Mouse (Mus musculus): ENCODE results near the gene Lrrc4. TPM values are rescaled to one million over a fixed set of nuclear protein-coding genes. Genes with fewer than 3 reads are reported as not detected.

Gene Lrrc4
- total and polyA plus RNA-seq, 3 experiments: 5.6 to 8.1 (median 6.1) TPM

GRCm38 (mm10) chr6:28767891-28768481 lies 63.6 kb downstream of the Lrrc4 start:
- no peak for DNase-seq

- DNase-seq: no peak
Measured at GRCm38 (mm10) chr6:28766622-28767021, 64.9 kb downstream of the Lrrc4 start.

DNA sequence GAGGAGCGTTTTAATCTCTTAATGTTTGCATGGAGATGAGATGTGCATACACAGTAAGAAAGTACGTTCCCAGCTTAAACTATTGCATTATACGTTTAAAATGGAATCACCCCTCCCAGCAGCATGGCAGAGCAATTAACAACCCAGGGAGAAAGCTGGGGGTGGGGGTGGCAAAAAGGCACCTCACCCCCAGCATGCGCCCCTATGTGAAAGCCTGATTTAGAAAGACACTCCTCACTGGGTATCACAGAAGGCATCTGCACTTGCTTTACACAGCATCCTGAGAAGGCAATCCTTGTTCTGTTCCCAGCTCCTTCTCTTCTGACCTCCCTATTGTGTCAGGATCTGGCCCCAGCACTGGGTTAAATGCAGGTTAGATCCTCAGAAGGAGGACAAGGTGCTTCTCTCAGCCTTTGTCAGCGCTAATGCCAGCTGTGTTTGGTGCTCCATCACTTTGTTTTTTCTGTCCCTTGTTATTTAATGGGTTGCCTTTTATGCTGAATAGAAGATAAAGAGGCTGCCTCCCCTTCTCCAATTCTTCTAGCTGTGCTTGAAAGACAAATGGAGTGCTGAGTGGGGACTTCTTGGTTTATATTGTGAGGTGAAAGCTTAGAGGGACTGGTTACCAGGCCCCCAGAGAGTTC lies 69.3 kb downstream of the Lrrc4 start:
- DNase-seq: no peak

DNA sequence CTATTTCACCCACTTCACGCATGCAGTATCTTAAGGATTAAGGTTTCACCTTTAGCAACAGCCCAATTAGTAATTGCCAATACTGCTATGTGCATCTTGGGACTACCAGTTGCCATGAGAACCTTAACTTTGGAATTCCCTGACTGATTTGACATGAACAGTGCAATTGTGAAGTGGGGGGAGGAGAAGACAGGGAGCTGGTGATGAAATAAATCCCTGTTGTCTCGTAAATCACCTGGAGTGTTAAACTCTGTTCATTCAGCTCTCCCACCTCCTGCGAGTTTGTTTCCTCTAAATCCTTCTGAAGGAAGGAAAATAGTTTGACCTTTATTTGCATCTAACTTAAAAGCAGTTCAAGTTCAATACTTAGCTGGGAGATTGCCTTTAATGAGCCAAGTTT lies 69.8 kb downstream of the Lrrc4 start:
- DNase-seq: no peak

DNA sequence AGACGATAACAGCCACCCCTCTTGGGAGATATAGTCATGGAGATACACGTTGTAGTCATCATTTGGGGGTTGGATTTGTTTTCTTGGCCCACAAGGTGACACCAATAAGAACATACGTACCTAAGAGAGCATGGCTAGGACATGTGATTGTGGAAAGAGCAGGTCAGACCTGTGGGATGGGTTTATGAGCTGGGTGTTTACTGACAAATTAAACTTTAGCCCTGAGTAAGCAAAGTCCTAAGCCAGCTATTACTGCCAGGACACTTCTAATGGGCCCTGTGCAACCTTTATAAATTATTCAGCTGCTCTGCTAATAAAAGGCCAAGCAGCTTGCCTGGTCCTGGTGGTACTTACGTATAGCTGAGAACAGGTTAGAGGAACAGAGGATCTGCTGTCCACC lies 73.3 kb downstream of the Lrrc4 start:
- no peak for DNase-seq

- no peak for DNase-seq
Measured at GRCm38 (mm10) chr6:28756306-28757018, 75.1 kb downstream of the Lrrc4 start.

DNA sequence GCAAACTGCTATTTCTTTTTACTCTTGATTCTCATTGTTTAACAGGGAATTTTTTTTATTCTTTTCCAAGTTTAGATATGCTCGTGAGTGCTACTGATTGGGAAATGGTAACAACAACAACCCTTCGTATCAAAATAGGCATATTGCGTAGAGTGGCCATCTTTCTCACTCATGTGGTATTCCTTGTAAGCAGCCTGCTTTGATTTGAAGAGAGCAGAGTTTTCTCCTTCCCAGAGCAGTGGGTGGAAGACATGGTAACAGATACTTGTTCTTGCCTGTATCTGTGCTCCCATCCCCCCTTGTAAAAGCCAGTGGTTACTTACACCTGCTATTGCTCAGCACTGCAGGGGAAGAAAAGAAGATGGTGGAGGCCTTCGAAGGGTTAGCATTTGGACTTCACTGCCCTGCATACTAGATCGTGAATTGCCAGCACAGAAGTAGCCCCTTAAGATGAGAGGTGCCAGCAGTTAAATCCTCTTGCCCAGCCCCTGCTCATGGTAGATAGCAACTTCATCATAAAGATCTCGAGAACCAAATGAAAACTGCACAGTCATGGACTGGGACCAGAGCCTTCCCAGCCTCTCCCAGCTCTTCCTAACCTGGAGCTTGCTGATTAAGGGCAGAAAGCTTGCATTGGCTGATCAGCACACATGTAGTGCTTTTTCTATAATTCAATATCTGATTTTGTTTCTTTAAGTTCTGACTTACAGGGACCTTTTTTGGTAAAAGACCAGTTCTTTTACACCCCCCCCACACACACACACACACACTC lies 77.2 kb downstream of the Lrrc4 start:
- DNase-seq: no peak

DNA sequence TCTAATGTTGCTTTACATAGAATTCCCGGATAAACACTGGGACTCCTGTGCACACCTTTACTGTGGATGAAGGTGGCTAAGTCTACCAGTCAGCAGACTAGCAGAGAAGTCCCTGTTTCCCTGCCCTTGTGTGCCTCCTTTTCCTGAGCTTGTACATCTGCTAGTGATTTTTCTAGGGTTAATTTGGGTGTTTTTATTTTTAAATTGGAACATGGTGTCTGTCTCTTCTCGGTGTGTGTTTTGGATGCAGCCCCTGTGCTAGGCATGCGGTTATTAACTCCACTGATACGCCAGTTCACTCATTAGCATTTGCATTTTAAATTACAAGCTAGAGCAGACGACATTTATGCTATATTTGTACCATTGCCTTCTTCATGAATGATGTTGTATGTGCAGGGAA lies 77.9 kb downstream of the Lrrc4 start:
- no peak for DNase-seq

DNA sequence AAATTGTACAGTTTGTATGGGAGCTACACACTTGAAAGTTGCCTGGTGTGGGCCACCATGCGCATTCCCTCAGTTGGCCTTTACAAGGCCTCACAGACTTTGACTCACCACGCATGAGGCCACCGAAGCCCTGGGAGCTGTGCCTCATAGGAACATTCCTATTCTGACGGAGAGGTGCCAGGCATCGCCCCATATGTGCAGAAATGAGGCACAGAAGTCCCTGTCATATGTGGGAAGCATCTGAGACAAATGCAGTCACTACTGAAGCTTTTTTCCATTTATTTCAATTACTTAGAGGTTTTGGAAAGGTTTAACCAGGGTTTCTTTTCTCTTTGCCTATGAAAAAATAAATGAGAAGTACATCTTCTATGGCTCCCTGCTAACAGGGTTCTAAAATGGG lies 78.3 kb downstream of the Lrrc4 start:
- no peak for DNase-seq

DNA sequence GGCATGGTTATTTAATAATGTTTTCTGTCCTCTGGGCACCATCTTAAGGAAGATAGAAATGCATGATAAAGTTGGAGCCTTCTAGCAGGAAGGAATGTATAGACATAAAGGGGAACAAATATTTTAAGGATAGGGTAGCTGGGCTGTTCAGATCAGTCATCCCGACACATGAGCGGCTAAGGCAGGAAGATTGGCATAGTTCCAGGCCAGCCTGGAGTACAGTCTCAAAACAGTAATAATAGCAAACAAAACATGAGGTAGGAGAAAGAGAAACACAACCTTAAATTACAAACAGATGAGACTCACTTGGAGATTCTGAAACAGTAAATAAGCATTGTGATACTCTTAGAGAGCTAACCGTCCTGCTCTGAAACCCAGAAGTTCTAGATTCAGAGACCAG lies 80.4 kb downstream of the Lrrc4 start:
- DNase-seq: no peak

DNA sequence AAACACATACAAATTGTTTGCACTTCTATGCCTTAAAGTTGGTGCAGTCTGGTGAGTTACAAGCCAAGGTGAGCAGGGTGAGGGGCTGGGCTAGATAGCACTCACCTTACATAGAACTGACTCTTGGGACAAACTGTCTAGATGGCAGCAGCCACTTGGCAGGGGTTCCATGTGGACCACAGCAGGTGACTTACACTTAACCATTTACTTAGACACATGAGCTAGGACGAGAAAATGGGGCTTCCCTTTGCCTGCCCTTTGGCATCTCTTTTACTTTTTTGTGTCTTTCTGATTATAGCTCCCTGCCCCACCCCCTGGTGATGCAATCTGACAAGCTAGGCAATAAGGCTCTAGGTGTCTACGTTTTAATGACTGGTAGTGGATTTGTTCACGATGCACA lies 82.3 kb downstream of the Lrrc4 start:
- no peak for DNase-seq

- DNase-seq: no peak
Measured at GRCm38 (mm10) chr6:28747931-28748670, 83.4 kb downstream of the Lrrc4 start.

- no peak for DNase-seq
Measured at GRCm38 (mm10) chr6:28747025-28747424, 84.5 kb downstream of the Lrrc4 start.

GRCm38 (mm10) chr6:28745864-28746263 lies 85.7 kb downstream of the Lrrc4 start:
- DNase-seq: no peak

DNA sequence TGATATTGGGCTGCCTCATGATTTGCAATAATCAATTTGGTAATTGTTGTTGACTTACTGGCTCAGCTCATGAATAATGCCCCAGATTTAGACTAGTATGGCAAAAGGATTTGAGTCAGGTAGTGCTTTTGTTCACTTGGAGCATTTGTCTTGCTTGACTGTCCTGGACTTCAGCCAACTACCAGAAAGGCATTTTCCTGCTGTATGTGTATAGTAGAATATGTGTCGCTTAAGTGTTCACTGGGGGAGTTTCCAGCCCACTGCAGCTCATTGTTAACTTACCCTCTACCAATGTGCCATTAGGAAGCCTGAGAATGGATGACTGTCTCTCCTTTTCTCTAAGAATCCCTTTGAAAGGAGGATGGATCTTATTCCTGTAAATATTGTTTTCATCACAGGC lies 88.0 kb downstream of the Lrrc4 start:
- no peak for DNase-seq

DNA sequence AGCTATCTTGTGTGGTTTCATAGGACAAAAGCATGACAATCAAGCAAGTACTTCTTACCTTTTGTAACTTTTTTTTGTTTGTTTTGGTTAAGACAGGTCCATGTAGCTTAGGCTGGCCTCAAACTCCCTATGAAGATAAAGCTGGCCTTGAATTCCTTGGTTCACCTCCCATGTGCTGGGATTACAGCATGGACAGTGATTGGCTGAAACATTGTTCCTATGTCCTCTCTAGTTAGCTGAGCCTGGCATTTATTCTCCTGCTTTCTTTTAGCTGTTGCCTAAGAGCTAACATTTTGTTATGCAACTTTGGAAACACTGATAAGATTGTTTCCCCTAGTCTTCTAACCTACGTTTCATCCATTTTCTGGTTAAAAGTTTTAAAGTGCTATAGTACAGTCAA lies 93.9 kb downstream of the Lrrc4 start:
- no peak for DNase-seq

DNA sequence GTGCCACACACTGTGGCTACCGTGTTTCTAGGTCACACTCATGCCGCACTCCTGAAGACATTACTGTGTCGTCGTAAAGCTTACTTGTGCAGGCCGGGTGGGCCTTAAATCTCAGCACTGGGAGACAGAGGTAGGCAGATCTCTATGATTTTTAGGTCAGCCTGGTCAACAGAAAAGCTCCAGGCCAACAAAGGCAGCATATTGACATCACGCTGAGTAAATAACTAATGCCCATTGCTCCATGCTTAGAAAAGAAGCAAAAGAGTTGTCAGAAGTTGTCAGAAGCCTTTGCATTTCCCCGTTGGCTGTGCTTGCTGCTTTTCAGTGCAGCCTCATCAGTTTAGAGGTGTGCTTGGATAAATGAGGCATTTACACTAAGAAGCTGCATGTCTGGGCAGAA lies 94.9 kb downstream of the Lrrc4 start:
- DNase-seq: no peak

GRCm38 (mm10) chr6:28735116-28735515 lies 96.4 kb downstream of the Lrrc4 start:
- DNase-seq: no peak

GRCm38 (mm10) chr6:28733884-28734647 lies 97.5 kb downstream of the Lrrc4 start:
- no peak for DNase-seq

DNA sequence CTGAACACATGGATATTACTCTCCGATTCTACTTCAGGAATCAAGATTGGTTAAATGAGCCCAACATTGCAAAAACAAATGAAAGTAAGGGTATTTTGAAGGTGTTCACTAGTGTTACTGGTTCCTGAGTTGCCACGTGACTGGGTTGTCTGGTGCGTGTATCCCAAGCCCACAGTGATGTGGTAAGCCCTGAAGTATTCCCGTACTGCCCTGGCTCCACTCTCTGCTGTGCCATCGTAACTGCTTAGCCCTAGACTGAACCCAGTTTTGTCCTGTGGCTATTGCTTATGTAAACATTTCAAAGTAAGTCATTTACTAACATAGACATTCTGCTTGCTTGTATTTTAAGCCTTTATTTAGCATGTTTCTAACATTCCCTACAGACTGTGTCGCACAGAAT lies 100.3 kb downstream of the Lrrc4 start:
- DNase-seq: no peak

- no peak for DNase-seq
Measured at GRCm38 (mm10) chr6:28729649-28730048, 101.9 kb downstream of the Lrrc4 start.

Data from adrenal gland, adult 2 months (tissue).